In the genomic region with DNA sequence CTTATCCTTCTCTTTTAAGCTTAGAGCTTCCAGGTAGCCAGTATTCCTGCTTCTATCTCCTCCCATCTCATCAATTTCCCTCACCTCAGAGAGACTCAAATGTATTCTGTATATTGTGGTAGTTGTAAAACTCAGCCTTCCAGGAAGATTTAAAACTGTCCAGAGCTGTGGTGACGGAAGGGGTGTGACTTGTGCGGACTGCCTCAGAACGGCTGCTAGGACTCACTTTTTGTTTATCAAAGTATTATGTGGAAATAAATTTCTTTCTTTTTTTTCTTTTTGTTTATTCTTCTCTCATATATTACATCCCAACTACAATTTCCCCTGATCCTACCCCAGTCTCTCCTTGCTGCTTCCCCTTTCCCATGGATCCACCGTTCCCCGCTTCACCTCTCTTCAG, we compare ENCODE assay signal across 17 mouse cellular contexts.
DNase-seq lines count a peak whose midpoint lies in the region; ATAC-seq and TF ChIP-seq lines count a peak whose summit lies in the region.
"Had no signal": no experiment of that assay in that cellular context is flagged by ENCODE, and none has a peak within 500 bp of the region (broad histone marks: within the 10 kb centered on the region; RNA-seq: fewer than 3 reads in every experiment).

No protein-coding gene starts in this region.

- H3K4me3 ChIP-seq in heart, embryonic 16.5 days (ENCODE audit: low read length) = no peak overlapping the region
- no peak overlapping the region for H3K4me3 ChIP-seq in embryonic facial prominence, embryonic 15.5 days (replicated peaks)
- H3K4me3 ChIP-seq in intestine, postnatal 0 days (ENCODE audit: low read depth, low read length) = no peak overlapping the region
- H3K4me3 ChIP-seq: embryonic facial prominence, embryonic 12.5 days; forebrain, embryonic 13.5 days; midbrain, embryonic 13.5 days had no signal

- TF ChIP-seq CTCF in intestine, postnatal 0 days (IDR thresholded peaks at IDR 0.05; ENCODE audit: low read depth) = no peak

- DNase-seq in heart, adult 18-20 months = no peak
- peak; percentile 8 for DNase-seq in kidney, postnatal 10 days
- no peak for DNase-seq in kidney, postnatal 36 days
- no peak for DNase-seq in thymus, postnatal 4 days
- DNase-seq in urinary bladder, postnatal 4 days (ENCODE audit: low spot score in 2 of 2) = no peak
- DNase-seq: cerebellum, adult 11 months; cerebellum, postnatal 36 days; kidney, postnatal 25 days had no signal

- no peak overlapping the region for H3K27ac ChIP-seq in heart, embryonic 16.5 days (ENCODE audit: low read length)
- H3K27ac ChIP-seq in embryonic facial prominence, embryonic 15.5 days (replicated peaks) = no peak overlapping the region
- H3K27ac ChIP-seq in intestine, postnatal 0 days (ENCODE audit: low read depth, low read length) = no peak overlapping the region
- H3K27ac ChIP-seq: embryonic facial prominence, embryonic 12.5 days; macrophage; midbrain, embryonic 13.5 days had no signal

- H3K4me2 ChIP-seq in heart, embryonic 16.5 days (ENCODE audit: low read depth, low read length) = peak overlapping the region; percentile 3; the same call in 1 of the 2 replicates
- peak overlapping the region; percentile 19; the same call in 1 of the 2 replicates for H3K4me2 ChIP-seq in embryonic facial prominence, embryonic 15.5 days (replicated peaks)
- H3K4me2 ChIP-seq in intestine, postnatal 0 days (replicated peaks; ENCODE audit: low read depth) = peak overlapping the region; percentile 14
- H3K4me2 ChIP-seq: embryonic facial prominence, embryonic 12.5 days; forebrain, embryonic 13.5 days; heart, embryonic 11.5 days; liver, embryonic 11.5 days; midbrain, embryonic 13.5 days had no signal

- no peaks in the 10 kb centered on the region for H3K27me3 ChIP-seq in heart, embryonic 16.5 days (ENCODE audit: control insufficient read depth, insufficient read depth, low read length)
- H3K27me3 ChIP-seq in embryonic facial prominence, embryonic 15.5 days = no peaks in the 10 kb centered on the region
- H3K27me3 ChIP-seq in intestine, postnatal 0 days (replicated peaks; ENCODE audit: control insufficient read depth, insufficient read depth, low read length) = no peaks in the 10 kb centered on the region
- H3K27me3 ChIP-seq: embryonic facial prominence, embryonic 12.5 days; forebrain, embryonic 13.5 days; midbrain, embryonic 13.5 days had no signal

- H3K4me1 ChIP-seq in heart, embryonic 16.5 days (ENCODE audit: control insufficient read depth, insufficient read depth, low read length) = no peaks in the 10 kb centered on the region
- H3K4me1 ChIP-seq in embryonic facial prominence, embryonic 15.5 days = no peaks in the 10 kb centered on the region
- H3K4me1 ChIP-seq in intestine, postnatal 0 days (replicated peaks; ENCODE audit: control insufficient read depth, insufficient read depth, low read length) = no peaks in the 10 kb centered on the region
- H3K4me1 ChIP-seq: embryonic facial prominence, embryonic 12.5 days had no signal

- H3K36me3 ChIP-seq in heart, embryonic 16.5 days (ENCODE audit: control insufficient read depth, insufficient read depth) = no peaks in the 10 kb centered on the region
- H3K36me3 ChIP-seq in embryonic facial prominence, embryonic 15.5 days = no peaks in the 10 kb centered on the region
- H3K36me3 ChIP-seq in intestine, postnatal 0 days (ENCODE audit: control insufficient read depth, insufficient read depth) = no peaks in the 10 kb centered on the region
- H3K36me3 ChIP-seq: embryonic facial prominence, embryonic 12.5 days; midbrain, embryonic 13.5 days had no signal

- WGBS in heart, embryonic 16.5 days = 89% methylated on average over 5 of the region's 5 CpGs
- WGBS in embryonic facial prominence, embryonic 15.5 days = 80% methylated on average over 5 of the region's 5 CpGs
- 65% methylated on average over 5 of the region's 5 CpGs for WGBS in intestine, postnatal 0 days

- H3K9me3 ChIP-seq in heart, embryonic 16.5 days (replicated peaks; ENCODE audit: control insufficient read depth, low read length) = no peaks in the 10 kb centered on the region
- no peaks in the 10 kb centered on the region for H3K9me3 ChIP-seq in embryonic facial prominence, embryonic 15.5 days (replicated peaks)
- no peaks in the 10 kb centered on the region for H3K9me3 ChIP-seq in intestine, postnatal 0 days (ENCODE audit: control insufficient read depth)
- H3K9me3 ChIP-seq: embryonic facial prominence, embryonic 12.5 days; forebrain, embryonic 13.5 days had no signal

- no peak for ATAC-seq in heart, embryonic 16.5 days (replicated peaks; ENCODE audit: extremely low read depth, insufficient read depth, low FRiP score)
- ATAC-seq in embryonic facial prominence, embryonic 15.5 days (ENCODE audit: insufficient number of reproducible peaks, low FRiP score, low TSS enrichment, low read depth) = no peak
- no peak for ATAC-seq in intestine, postnatal 0 days

- H3K9ac ChIP-seq in heart, embryonic 16.5 days (ENCODE audit: low read length) = no peak overlapping the region
- no peak overlapping the region for H3K9ac ChIP-seq in embryonic facial prominence, embryonic 15.5 days
- H3K9ac ChIP-seq in intestine, postnatal 0 days (ENCODE audit: low read depth, low read length) = no peak overlapping the region
- H3K9ac ChIP-seq: embryonic facial prominence, embryonic 12.5 days; forebrain, embryonic 13.5 days; midbrain, embryonic 13.5 days had no signal
